7 mouse cellular contexts compared by ENCODE assay signal in genomic region chr13:80883190-80883589, GRCm38 (mm10). TPM values are rescaled to one million over a fixed set of nuclear protein-coding genes. Genes with fewer than 3 reads are reported as not detected.
DNase-seq lines count a peak whose midpoint lies in the region; ATAC-seq lines count a peak whose summit lies in the region.

Gene Arrdc3 (plus strand): TSS chr13:80883384.

- peak within 1 kb of the TSS; percentile 59 for H3K4me2 ChIP-seq in intestine, embryonic 16.5 days (ENCODE audit: low read depth, low read length)
- peak within 1 kb of the TSS; percentile 62 for H3K4me2 ChIP-seq in midbrain, embryonic 11.5 days

- peak within 1 kb of the TSS; percentile 100 for H3K9ac ChIP-seq in intestine, embryonic 16.5 days (ENCODE audit: low read depth, low read length)
- H3K9ac ChIP-seq in midbrain, embryonic 11.5 days (ENCODE audit: low read length): peak within 1 kb of the TSS; percentile 100

- no peaks in the 10 kb centered on the region for H3K27me3 ChIP-seq in intestine, embryonic 16.5 days (replicated peaks; ENCODE audit: control insufficient read depth, insufficient read depth, low read length)
- no peaks in the 10 kb centered on the region for H3K27me3 ChIP-seq in midbrain, embryonic 11.5 days (ENCODE audit: control insufficient read depth, insufficient read depth, low read length)

- no peaks in the 10 kb centered on the region for H3K4me1 ChIP-seq in intestine, embryonic 16.5 days (ENCODE audit: control insufficient read depth, insufficient read depth, low read length)
- peaks cover 6% of the 10 kb centered on the region; the same call in 1 of the 2 replicates for H3K4me1 ChIP-seq in midbrain, embryonic 11.5 days (ENCODE audit: control insufficient read depth, insufficient read depth, low read length)

- no peaks in the 10 kb centered on the region for H3K36me3 ChIP-seq in intestine, embryonic 16.5 days (ENCODE audit: control insufficient read depth, insufficient read depth, low read length)
- H3K36me3 ChIP-seq in midbrain, embryonic 11.5 days (ENCODE audit: control insufficient read depth, insufficient read depth, low read length): no peaks in the 10 kb centered on the region

- H3K27ac ChIP-seq in intestine, embryonic 16.5 days (ENCODE audit: low read length): peak within 1 kb of the TSS; percentile 100
- peak within 1 kb of the TSS; percentile 93 for H3K27ac ChIP-seq in midbrain, embryonic 11.5 days (ENCODE audit: low read depth, low read length)

- intact Hi-C loops in left cerebral cortex, postnatal 36 days (cut with DNase I): loop anchor here (2.0 to 5.0 kb wide), 5 partner anchors 272 to 829 kb away; partner anchors contain the start of genes Lysmd3, Mblac2 and Polr3g

- H3K9me3 ChIP-seq in intestine, embryonic 16.5 days (ENCODE audit: control insufficient read depth, low read length): no peaks in the 10 kb centered on the region
- H3K9me3 ChIP-seq in midbrain, embryonic 11.5 days (ENCODE audit: control insufficient read depth, low read length): no peaks in the 10 kb centered on the region

- WGBS in intestine, embryonic 16.5 days: under 1% methylated on average over 31 of the region's 31 CpGs
- WGBS in midbrain, embryonic 11.5 days: under 1% methylated on average over 29 of the region's 31 CpGs

- peak; percentile 56 for ATAC-seq in intestine, embryonic 16.5 days
- peak; percentile 62 for ATAC-seq in midbrain, embryonic 11.5 days (ENCODE audit: low FRiP score)

- H3K4me3 ChIP-seq in intestine, embryonic 16.5 days (ENCODE audit: low read length): peak within 1 kb of the TSS; percentile 90
- H3K4me3 ChIP-seq in midbrain, embryonic 11.5 days (ENCODE audit: low read depth, low read length): peak within 1 kb of the TSS; percentile 87

- DNase-seq in adrenal gland, adult 2 months: peak; percentile 98
- DNase-seq in embryo, embryonic 11.5 days (ENCODE audit: low read depth, low spot score): peak; percentile 96
- DNase-seq in gastrocnemius, postnatal 4 days (ENCODE audit: low spot score in 2 of 2): peak; percentile 97 to 98
- DNase-seq in left cerebral cortex, postnatal 36 days (ENCODE audit: low spot score in 2 of 2): peak; percentile 97 to 98
- peak; percentile 100 for DNase-seq in midbrain, embryonic 11.5 days (ENCODE audit: low spot score, missing footprints)
- peak; percentile 99 for DNase-seq in skeletal muscle tissue, adult 2 months (ENCODE audit: low read depth, low spot score)

RNA-seq across cellular contexts. Expression of gene Arrdc3, which starts in this region (rescaled TPM):
- 100 to 1,000 TPM in 1 of 2 experiments, 10 to 100 TPM in 1; 79.3 to 112 TPM for total RNA-seq in adrenal gland, adult 2 months (2021)
- 26.9 and 34.5 TPM in 2 replicates for polyA plus RNA-seq in adrenal gland, adult 2 months (2012; rRNA removed)
- 10 to 100 TPM; 57.9 to 65.3 TPM for total RNA-seq in gastrocnemius, postnatal 4 days (2021)
- 36.2 and 40.9 TPM in 2 replicates for polyA plus RNA-seq in intestine, embryonic 16.5 days (2015; fragmentation: Nextera tagmentation; extraction: Ambion mirVana)
- 10 to 100 TPM; 37.0 to 39.8 TPM for total RNA-seq in left cerebral cortex, postnatal 36 days (2021)
- polyA plus RNA-seq in midbrain, embryonic 11.5 days (2014; fragmentation: Nextera tagmentation; extraction: Ambion mirVana): 53.7 and 58.4 TPM in 2 replicates

Comparison
In these comparisons a context has a peak if more than half of its experiments do, and no peak if none do; other contexts are left out.
1. Peak in every context shown above with its lines: DNase-seq, ATAC-seq, H3K4me3 ChIP-seq and H3K27ac ChIP-seq.